ENCODE assay signal across 8 mouse cellular contexts in genomic region chr4:132308437-132309139, GRCm38 (mm10). TPM values are rescaled to one million over a fixed set of nuclear protein-coding genes. Genes with fewer than 3 reads are reported as not detected.
DNase-seq lines count a peak whose midpoint lies in the region; ATAC-seq and TF ChIP-seq lines count a peak whose summit lies in the region.

No protein-coding gene starts in this region.

- no peaks in the 10 kb centered on the region for H3K9me3 ChIP-seq in megakaryocyte, embryonic 14.5 days

- DNase-seq in ZHBTc4 (ENCODE audit: low read depth, low spot score), result peak; percentile 95
- peak; percentile 92 for DNase-seq in gastrocnemius, adult 2 months
- DNase-seq in hindlimb bud, embryonic 11.5 days (ENCODE audit: extremely low spot score, low read depth, low spot score), result peak; percentile 82
- DNase-seq in left cerebral cortex, adult 8-10 months (ENCODE audit: low spot score in 2 of 2), result peak; percentile 88 to 91
- peak; percentile 95 to 96 for DNase-seq in right cerebral cortex, postnatal 10 days (ENCODE audit: low spot score in 2 of 2)
- DNase-seq in urinary bladder, postnatal 25 days (ENCODE audit: low spot score), result peak; percentile 81

- peaks cover 36% of the 10 kb centered on the region for H3K36me3 ChIP-seq in megakaryocyte, embryonic 14.5 days (replicated peaks; ENCODE audit: low read length)

- H3K4me1 ChIP-seq in megakaryocyte, embryonic 14.5 days, result peaks cover 30% of the 10 kb centered on the region

- H3K4me3 ChIP-seq in gastrocnemius, adult 2 months, result peak overlapping the region; percentile 96
- peak overlapping the region; percentile 93 for H3K4me3 ChIP-seq in megakaryocyte, embryonic 14.5 days (replicated peaks)

- ATAC-seq in common myeloid progenitor, adult 5-6 weeks (replicated peaks; ENCODE audit: low read depth, poor library complexity, severe bottlenecking), result peak; percentile 77

- no peaks in the 10 kb centered on the region for H3K27me3 ChIP-seq in megakaryocyte, embryonic 14.5 days (replicated peaks)

- intact Hi-C loops in gastrocnemius, adult 2 months (cut with DNase I), result loop anchor here (2.0 kb wide), 1 partner anchor 20 kb away; the partner anchor contains the start of gene Trnau1ap

- H3K27ac ChIP-seq in gastrocnemius, adult 2 months, result peak overlapping the region; percentile 94

- no peak for TF ChIP-seq CTCF in gastrocnemius, adult 2 months (IDR thresholded peaks at IDR 0.05)

RNA-seq across cellular contexts. Expression of gene Rab42, which starts 5.4 kb away (rescaled TPM):
- total RNA-seq in common myeloid progenitor, adult 5-6 weeks (2017), result not detected in 2 replicates
- under 1 TPM in 1 of 2 experiments, not detected in 1; 0.33 TPM for total RNA-seq in gastrocnemius, adult 2 months (2021)
- total RNA-seq in left cerebral cortex, adult 8-10 months (2022), result 1 to 10 TPM; 1.5 to 3.3 (median 2.3) TPM
- polyA plus RNA-seq in megakaryocyte, embryonic 14.5 days (2012; ENCODE audit: insufficient read depth, low replicate concordance), result not detected in 2 replicates

RNA-seq across cellular contexts. Expression of gene Trnau1ap, which starts 20.8 kb away (rescaled TPM):
- 23.9 and 43.7 TPM in 2 replicates for total RNA-seq in common myeloid progenitor, adult 5-6 weeks (2017)
- 10 to 100 TPM; 10.4 to 11.7 TPM for total RNA-seq in gastrocnemius, adult 2 months (2021)
- 10 to 100 TPM; 20.6 to 30.6 (median 29.0) TPM for total RNA-seq in left cerebral cortex, adult 8-10 months (2022)
- 20.9 and 58.9 TPM in 2 replicates for polyA plus RNA-seq in megakaryocyte, embryonic 14.5 days (2012; ENCODE audit: insufficient read depth, low replicate concordance)

RNA-seq across cellular contexts. Expression of gene Taf12, which starts 34.4 kb away (rescaled TPM):
- 30.2 and 45.8 TPM in 2 replicates for total RNA-seq in common myeloid progenitor, adult 5-6 weeks (2017)
- 10 to 100 TPM; 34.7 to 38.4 TPM for total RNA-seq in gastrocnemius, adult 2 months (2021)
- 10 to 100 TPM; 15.7 to 22.4 (median 20.4) TPM for total RNA-seq in left cerebral cortex, adult 8-10 months (2022)
- 0.87 and 14.0 TPM in 2 replicates for polyA plus RNA-seq in megakaryocyte, embryonic 14.5 days (2012; ENCODE audit: insufficient read depth, low replicate concordance)

RNA-seq across cellular contexts. Expression of gene Rcc1, which starts 44.8 kb away (rescaled TPM):
- total RNA-seq in common myeloid progenitor, adult 5-6 weeks (2017), result 46.6 and 48.1 TPM in 2 replicates
- total RNA-seq in gastrocnemius, adult 2 months (2021), result 1 to 10 TPM; 7.7 to 7.8 TPM
- 10 to 100 TPM; 12.0 to 15.5 (median 14.2) TPM for total RNA-seq in left cerebral cortex, adult 8-10 months (2022)
- polyA plus RNA-seq in megakaryocyte, embryonic 14.5 days (2012; ENCODE audit: insufficient read depth, low replicate concordance), result 1.2 and 16.4 TPM in 2 replicates

RNA-seq across cellular contexts. Expression of gene Gmeb1, which starts 47.2 kb away (rescaled TPM):
- total RNA-seq in common myeloid progenitor, adult 5-6 weeks (2017), result 23.2 and 26.9 TPM in 2 replicates
- total RNA-seq in gastrocnemius, adult 2 months (2021), result 10 to 100 TPM in 1 of 2 experiments, 1 to 10 TPM in 1; 8.7 to 10.6 TPM
- total RNA-seq in left cerebral cortex, adult 8-10 months (2022), result 10 to 100 TPM; 18.9 to 24.7 (median 20.2) TPM
- polyA plus RNA-seq in megakaryocyte, embryonic 14.5 days (2012; ENCODE audit: insufficient read depth, low replicate concordance), result 7.9 and 9.0 TPM in 2 replicates

Comparison
In these comparisons a context has a peak if more than half of its experiments do, and no peak if none do; other contexts are left out.
1. Peak in every context shown above with its lines: DNase-seq, ATAC-seq, H3K4me3 ChIP-seq and H3K27ac ChIP-seq.